In the genomic region with DNA sequence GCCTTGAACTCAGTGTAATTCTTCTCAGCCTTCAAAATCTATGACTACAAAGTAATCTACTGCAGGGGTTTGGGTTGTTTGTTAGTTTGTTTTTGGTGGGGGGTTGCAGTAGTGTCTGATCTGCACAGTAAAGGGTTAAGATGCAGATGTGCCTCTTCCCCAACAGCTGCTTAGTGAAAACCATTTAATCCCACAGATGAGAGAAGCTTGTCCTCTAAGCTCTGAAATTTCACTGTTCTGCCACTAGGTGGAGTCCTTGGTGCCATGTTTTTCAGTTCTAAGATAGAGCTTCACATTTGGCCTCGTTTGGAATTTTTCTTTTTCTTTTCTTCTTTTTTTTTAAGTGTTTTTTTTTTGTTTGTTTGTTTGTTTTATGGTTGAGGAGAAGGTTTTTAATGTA, we compare ENCODE assay signal across 8 mouse cellular contexts. TPM values are rescaled to one million over a fixed set of nuclear protein-coding genes. Genes with fewer than 3 reads are reported as not detected.
DNase-seq lines count a peak whose midpoint lies in the region; ATAC-seq and TF ChIP-seq lines count a peak whose summit lies in the region.
"Had no signal": no experiment of that assay in that cellular context is flagged by ENCODE, and none has a peak within 500 bp of the region (broad histone marks: within the 10 kb centered on the region; RNA-seq: fewer than 3 reads in every experiment).

No protein-coding gene starts in this region.

- no peak for TF ChIP-seq EP300 in ES-Bruce4 (IDR thresholded peaks at IDR 0.05; ENCODE audit: insufficient read depth, low read depth, low read length)

- no peaks in the 10 kb centered on the region for H3K4me1 ChIP-seq in ES-Bruce4 (ENCODE audit: control insufficient read depth, insufficient read depth, low read length)

- peak; percentile 21 for DNase-seq in kidney, adult 9 months
- DNase-seq in kidney, adult 11 months: no peak
- peak; percentile 30 for DNase-seq in embryo, embryonic 9.5 days (ENCODE audit: extremely low spot score)
- DNase-seq in urinary bladder, postnatal 10 days (ENCODE audit: low spot score): no peak

- H3ac ChIP-seq in C2C12 (ENCODE audit: control insufficient read depth, insufficient read length, low read depth): no peak overlapping the region

- no peak overlapping the region for H3K4me3 ChIP-seq in C2C12 (ENCODE audit: insufficient read depth, poor library complexity, severe bottlenecking)
- H3K4me3 ChIP-seq in ES-Bruce4 (ENCODE audit: low read depth, low read length): no peak overlapping the region

- H3K79me3 ChIP-seq in C2C12 (ENCODE audit: low read depth): no peaks in the 10 kb centered on the region

- TF ChIP-seq POLR2A in ES-Bruce4 (IDR thresholded peaks at IDR 0.05; ENCODE audit: insufficient read depth, low read length): no peak

- H3K9me3 ChIP-seq in ES-Bruce4 (replicated peaks; ENCODE audit: control insufficient read depth, insufficient read depth, low read length, poor library complexity, severe bottlenecking): no peaks in the 10 kb centered on the region

- H3K27me3 ChIP-seq in C2C12 (ENCODE audit: control insufficient read depth, insufficient read depth, insufficient read length) (no peaks in the 10 kb centered on the region), ES-Bruce4 (ENCODE audit: control insufficient read depth, insufficient read depth, low read length, poor library complexity, severe bottlenecking) (no peaks in the 10 kb centered on the region)

- TF ChIP-seq CTCF in C2C12 (IDR thresholded peaks at IDR 0.05; ENCODE audit: control insufficient read depth, insufficient read depth, insufficient read length) (peak; percentile 23), ES-Bruce4 (IDR thresholded peaks at IDR 0.05; ENCODE audit: low read depth, low read length) (peak; percentile 44)

- peak; percentile 83 for ATAC-seq in megakaryocyte, adult 5-6 weeks (ENCODE audit: poor library complexity, severe bottlenecking)

- peaks cover 85% of the 10 kb centered on the region for H3K36me3 ChIP-seq in C2C12 (ENCODE audit: control insufficient read depth, insufficient read depth)
- peaks cover 71% of the 10 kb centered on the region for H3K36me3 ChIP-seq in ES-Bruce4 (ENCODE audit: control insufficient read depth, insufficient read depth, low read length, poor library complexity, severe bottlenecking)

- no peak overlapping the region for H3K27ac ChIP-seq in ES-Bruce4 (ENCODE audit: insufficient read depth, low read length)
- H3K27ac ChIP-seq: macrophage had no signal

- H3K9ac ChIP-seq in ES-Bruce4 (ENCODE audit: low read depth, poor library complexity, severe bottlenecking): no peak overlapping the region

- H3K79me2 ChIP-seq in C2C12 (ENCODE audit: control insufficient read depth, insufficient read depth): peaks cover 15% of the 10 kb centered on the region

TF ChIP-seq in C2C12, 6 proteins besides CTCF, POLR2A, EP300 and RAD21:
- TF ChIP-seq MYOG (IDR thresholded peaks at IDR 0.05; ENCODE audit: control insufficient read depth, extremely low read depth, insufficient read length) (no peak), FOSL1 (IDR thresholded peaks at IDR 0.05; ENCODE audit: insufficient read depth, low read length, poor library complexity, severe bottlenecking) (no peak), USF1 (IDR thresholded peaks at IDR 0.05; ENCODE audit: low read depth) (no peak)

RNA-seq across cellular contexts. Expression of gene Sde2, which starts 12.7 kb away (rescaled TPM):
- polyA plus RNA-seq in C2C12 (2012; fragmentation: generic; extraction: Trizol) (17.7 TPM), ES-Bruce4 (2011; ENCODE audit: insufficient read depth, insufficient read length, low read depth, missing spikeins) (35.0 and 36.6 TPM in 2 replicates)
- total RNA-seq in megakaryocyte, adult 5-6 weeks (2015): 18.1 and 21.1 TPM in 2 replicates
- total RNA-seq in megakaryocyte, adult 5-6 weeks (2017): 24.8 and 34.9 TPM in 2 replicates

RNA-seq across cellular contexts. Expression of gene Lefty2, which starts 29.3 kb away (rescaled TPM):
- polyA plus RNA-seq in C2C12 (2012; fragmentation: generic; extraction: Trizol) (not detected), ES-Bruce4 (2011; ENCODE audit: insufficient read depth, insufficient read length, low read depth, missing spikeins) (117 and 124 TPM in 2 replicates)
- not detected in 2 replicates for total RNA-seq in megakaryocyte, adult 5-6 weeks (2015)
- not detected in 2 replicates for total RNA-seq in megakaryocyte, adult 5-6 weeks (2017)
- polyA plus RNA-seq: macrophage had no signal

RNA-seq across cellular contexts. Expression of gene Pycr2, which starts 40.5 kb away (rescaled TPM):
- polyA plus RNA-seq in C2C12 (2012; fragmentation: generic; extraction: Trizol) (114 TPM), ES-Bruce4 (2011; ENCODE audit: insufficient read depth, insufficient read length, low read depth, missing spikeins) (97.4 and 109 TPM in 2 replicates)
- total RNA-seq in megakaryocyte, adult 5-6 weeks (2015): 14.5 and 16.4 TPM in 2 replicates
- 17.3 and 19.6 TPM in 2 replicates for total RNA-seq in megakaryocyte, adult 5-6 weeks (2017)

RNA-seq across cellular contexts. Expression of gene H3f3a, which starts 49.9 kb away (rescaled TPM):
- polyA plus RNA-seq in C2C12 (2012; fragmentation: generic; extraction: Trizol) (570 TPM), ES-Bruce4 (2011; ENCODE audit: insufficient read depth, insufficient read length, low read depth, missing spikeins) (679 and 698 TPM in 2 replicates)
- total RNA-seq in megakaryocyte, adult 5-6 weeks (2015): 3,482 and 3,921 TPM in 2 replicates
- total RNA-seq in megakaryocyte, adult 5-6 weeks (2017): 2,689 and 3,338 TPM in 2 replicates

Comparison
In these comparisons a context has a peak if more than half of its experiments do, and no peak if none do; other contexts are left out.
1. DNase-seq: peak in kidney, adult 9 months (single experiment) and embryo, embryonic 9.5 days (single experiment); none in kidney, adult 11 months (single experiment) and urinary bladder, postnatal 10 days (single experiment).
2. RNA of gene Lefty2, which starts 29.3 kb away (polyA plus RNA-seq): 117 to 124 TPM in ES-Bruce4; not detected in C2C12 (single experiment); every median in the first group is over 100 times any median in the second.